Mouse (Mus musculus) heart, adult 2 months (tissue): ENCODE results near the gene Slc38a1. TPM values are rescaled to one million over a fixed set of nuclear protein-coding genes. Genes with fewer than 3 reads are reported as not detected.

Source experiments
- DNase-seq, 2 experiments: peaks; one replicate each; pipeline ENCODE4 v3.0.0; 2021
- H3K27ac ChIP-seq: fragments of 200-600 bp; 2 replicates; pipeline ENCODE4 v1.8.1; 2022
- H3K27me3 ChIP-seq: fragments of 200-500 bp; 2 replicates; pipeline ENCODE4 v1.6.1; 2012; ENCODE audit warnings: mild to moderate bottlenecking, low read length, inconsistent platforms, mixed read lengths; ENCODE audit not compliant: control insufficient read depth, insufficient read depth
- H3K36me3 ChIP-seq: fragments of 200-500 bp; 2 replicates; pipeline ENCODE4 v1.6.1; 2012; ENCODE audit warnings: low read length, inconsistent platforms; ENCODE audit not compliant: control insufficient read depth, insufficient read depth
- H3K4me1 ChIP-seq: fragments of 200-500 bp; 2 replicates; pipeline ENCODE4 v1.6.1; 2011; ENCODE audit warnings: low read length; ENCODE audit not compliant: control insufficient read depth, insufficient read depth
- H3K4me3 ChIP-seq: fragments of 200-600 bp; 2 replicates; pipeline ENCODE4 v1.8.1; 2022
- H3K79me2 ChIP-seq: fragments of 200-500 bp; replicated peaks from 2 replicates; pipeline ENCODE4 v1.6.1; 2012; ENCODE audit warnings: mild to moderate bottlenecking, inconsistent platforms, low read length, moderate library complexity, mixed read lengths; ENCODE audit not compliant: control insufficient read depth, insufficient read depth
- H3K9ac ChIP-seq: fragments of 200-500 bp; 2 replicates; pipeline ENCODE4 v1.6.1; 2012; ENCODE audit warnings: low read depth, mild to moderate bottlenecking, control low read depth, inconsistent platforms, low read length, mixed read lengths
- CTCF ChIP-seq: fragments of 200-600 bp; IDR thresholded peaks from 2 replicates; pipeline ENCODE4 v1.8.1; 2022; ENCODE audit warnings: antibody characterized with exemption, mild to moderate bottlenecking, moderate library complexity
- EP300 ChIP-seq: fragments of 200-500 bp; IDR thresholded peaks from 2 replicates; pipeline ENCODE4 v1.6.1; 2011; ENCODE audit warnings: low read depth, low read length, control low read depth; ENCODE audit not compliant: insufficient read depth
- POLR2A ChIP-seq: fragments of 200-500 bp; IDR thresholded peaks from 2 replicates; pipeline ENCODE4 v1.6.1; 2011; ENCODE audit warnings: mild to moderate bottlenecking, low read depth, low read length, control low read depth; ENCODE audit not compliant: insufficient read depth
- WGBS: fragments of 180-500 bp; shearing (Covaris S2); methylation state at CpG from one replicate; pipeline ENCODE4 v1.1.7; 2018; 5-methylcytosine and 5-hydroxymethylcytosine counted together
- intact Hi-C: fragments of 180-260 bp; cut with DNase I; formaldehyde crosslinking; loops from one replicate; pipeline ENCODE4 v1.15.1; 2025
- polyA plus RNA-seq: library from polyadenylated mRNA; depleted of rRNA; stranded (reverse); fragments of >200 nt; gene quantifications from 2 replicates; pipeline ENCODE4 v1.2.3, GENCODE M21; 2012
- total RNA-seq, 2 experiments: library from RNA; stranded (reverse); gene quantifications; 2 replicates each; pipeline ENCODE4 v1.2.3; 2021

Gene Slc38a1
- total and polyA plus RNA-seq, 3 experiments = 11.8 to 12.8 (median 12.7) TPM

DNA sequence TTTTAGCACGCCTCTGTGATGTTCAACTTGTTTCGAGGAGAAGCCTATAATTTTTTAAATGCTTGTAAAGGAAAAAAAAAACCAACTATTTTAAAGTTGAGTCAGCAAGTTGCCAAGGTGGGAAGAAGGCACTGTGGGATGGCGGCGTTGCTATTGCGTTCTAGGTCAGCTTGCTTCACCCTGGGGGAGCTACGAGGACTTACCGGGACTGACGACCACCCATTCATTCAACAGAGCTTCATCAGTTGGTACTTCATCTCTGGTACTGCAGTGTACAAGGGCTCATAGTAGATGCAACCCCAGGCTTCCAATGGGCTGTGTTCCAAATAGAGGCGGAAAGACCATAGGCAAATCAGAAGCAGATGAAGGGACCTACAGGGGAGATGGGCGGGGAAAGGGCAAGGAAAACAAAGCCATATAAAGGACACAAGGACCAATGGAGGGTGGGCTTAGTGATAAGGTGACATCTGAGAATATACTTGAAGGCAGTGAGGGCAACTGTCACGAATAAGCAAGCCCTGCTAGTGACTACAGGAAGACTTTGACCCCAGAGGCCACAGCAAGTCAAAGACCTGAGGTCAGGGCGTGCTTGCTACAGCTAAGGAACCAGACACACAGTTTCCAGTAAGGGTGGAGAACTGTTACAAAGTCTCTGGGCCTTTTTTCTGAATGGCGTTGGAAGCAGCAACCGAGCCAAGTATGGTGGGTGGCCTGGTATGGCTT is 82.0 kb downstream of the Slc38a1 start:
- Histone ChIP-seq H3K4me1 (no peaks in the 10 kb centered on the region), H3K36me3 (no peaks in the 10 kb centered on the region), H3K27me3 (no peaks in the 10 kb centered on the region), H3K27ac (no peak overlapping the region), H3K79me2 (no peaks in the 10 kb centered on the region), H3K4me3 (no peak overlapping the region), H3K9ac (no peak overlapping the region)
- 88% methylated on average over 14 of the region's 14 CpGs for WGBS
- intact Hi-C loops = no loop called here
- TF ChIP-seq POLR2A (no peak), CTCF (no peak), EP300 (no peak)
- DNase-seq = no peak

DNA sequence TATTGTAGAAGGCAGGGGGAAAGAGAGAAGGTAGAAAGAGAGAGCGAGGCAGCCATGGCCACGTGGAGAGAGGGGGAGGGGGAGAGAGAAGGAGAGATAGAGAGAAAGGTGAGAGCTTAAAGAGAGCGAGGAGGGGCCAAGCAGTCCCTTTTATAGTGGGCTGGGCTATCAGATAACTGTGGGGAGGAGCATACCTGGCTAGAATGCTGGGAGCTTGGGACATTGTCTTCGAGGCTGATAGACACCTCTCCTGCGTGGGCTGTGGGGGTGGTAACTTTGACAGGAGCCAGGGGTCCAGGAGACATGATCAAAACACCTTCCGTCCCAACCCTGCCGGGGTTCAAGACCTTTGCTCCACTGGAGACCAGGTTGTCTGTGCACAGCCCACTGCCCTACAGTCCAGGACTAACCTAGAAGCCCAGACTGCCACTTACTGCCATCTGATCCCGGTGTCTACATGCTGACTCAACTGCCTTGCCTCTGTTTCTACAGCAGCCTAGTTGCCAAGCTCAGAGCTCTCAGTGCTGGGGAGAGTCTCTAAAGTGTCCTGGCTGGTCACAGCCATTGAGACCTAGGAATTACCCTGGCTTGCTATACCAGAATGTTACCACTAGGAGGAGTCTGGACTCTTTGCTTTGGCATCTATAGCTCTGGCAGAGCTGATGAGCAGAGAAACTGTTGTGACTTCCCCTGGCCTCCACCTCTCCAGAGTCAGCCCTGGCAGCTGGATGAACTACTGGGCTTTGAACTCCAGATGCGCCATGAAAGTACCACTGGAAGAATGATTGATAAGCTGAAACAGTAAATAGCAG is 90.9 kb downstream of the Slc38a1 start:
- WGBS = 58% methylated on average over 9 of the region's 9 CpGs
- TF ChIP-seq EP300 (peak; percentile 35; the same call in 1 of the 2 replicates), POLR2A (no peak), CTCF (peak; percentile 95)
- DNase-seq = peak; percentile 27 to 41
- H3K79me2 ChIP-seq = no peaks in the 10 kb centered on the region
- intact Hi-C loops = no loop called here
- no peaks in the 10 kb centered on the region for H3K4me1 ChIP-seq
- no peak overlapping the region for H3K4me3 ChIP-seq
- no peaks in the 10 kb centered on the region for H3K27me3 ChIP-seq
- H3K9ac ChIP-seq = no peak overlapping the region
- no peak overlapping the region for H3K27ac ChIP-seq
- no peaks in the 10 kb centered on the region for H3K36me3 ChIP-seq

DNA sequence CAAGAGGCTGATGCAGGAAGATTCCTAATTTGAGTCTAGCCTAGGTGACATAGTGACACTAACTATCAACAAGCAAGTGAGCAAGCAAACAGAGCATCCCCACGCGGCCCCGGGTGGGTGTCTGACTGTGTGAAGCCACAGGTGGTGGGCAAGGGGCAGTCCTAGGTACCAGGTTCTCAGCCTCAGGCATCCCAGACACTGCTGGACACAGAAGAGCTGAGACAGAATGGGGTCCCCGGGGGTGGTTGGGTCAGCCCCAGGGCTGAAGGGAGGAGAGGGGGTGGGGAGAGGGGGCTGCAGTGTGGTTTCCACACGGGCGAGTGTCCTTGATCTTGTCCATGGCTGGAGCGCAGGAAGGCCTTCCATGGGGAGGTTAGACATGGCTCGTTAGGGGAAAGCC is 91.6 kb downstream of the Slc38a1 start:
- 91% methylated on average over 8 of the region's 8 CpGs for WGBS
- H3K9ac ChIP-seq = no peak overlapping the region
- no peaks in the 10 kb centered on the region for H3K4me1 ChIP-seq
- no peaks in the 10 kb centered on the region for H3K27me3 ChIP-seq
- no peak for TF ChIP-seq CTCF
- TF ChIP-seq EP300 = no peak
- no peak for TF ChIP-seq POLR2A
- H3K4me3 ChIP-seq = no peak overlapping the region
- intact Hi-C loops = no loop called here
- no peaks in the 10 kb centered on the region for H3K79me2 ChIP-seq
- H3K36me3 ChIP-seq = no peaks in the 10 kb centered on the region
- no peak for DNase-seq
- no peak overlapping the region for H3K27ac ChIP-seq

- intact Hi-C loops = no loop called here
These were observed 94.3 kb downstream of the Slc38a1 start for GRCm38 (mm10) chr15:96548363-96548762.

GRCm38 (mm10) chr15:96547256-96548195 is 95.2 kb downstream of the Slc38a1 start:
- Histone ChIP-seq H3K27ac (no peak overlapping the region), H3K9ac (no peak overlapping the region), H3K4me3 (no peak overlapping the region), H3K27me3 (no peaks in the 10 kb centered on the region), H3K4me1 (no peaks in the 10 kb centered on the region), H3K79me2 (no peaks in the 10 kb centered on the region), H3K36me3 (no peaks in the 10 kb centered on the region)
- TF ChIP-seq EP300 (no peak), POLR2A (no peak), CTCF (no peak)
- intact Hi-C loops = no loop called here
- WGBS = 65% methylated on average over 21 of the region's 21 CpGs
- DNase-seq = peak in 1 of 2 experiments; percentile 44

More at GRCm38 (mm10) chr15:96548363-96548762, 94.3 kb downstream of the Slc38a1 start:
- Histone ChIP-seq H3K27me3 (no peaks in the 10 kb centered on the region), H3K27ac (no peak overlapping the region), H3K4me3 (no peak overlapping the region), H3K4me1 (no peaks in the 10 kb centered on the region), H3K79me2 (no peaks in the 10 kb centered on the region), H3K36me3 (no peaks in the 10 kb centered on the region), H3K9ac (no peak overlapping the region)
- 85% methylated on average over 9 of the region's 9 CpGs for WGBS
- no peak for TF ChIP-seq EP300
- no peak for TF ChIP-seq CTCF
- TF ChIP-seq POLR2A = no peak
- no peak for DNase-seq
